Mouse (Mus musculus): ENCODE data around the gene Alox5. TPM values are rescaled to one million over a fixed set of nuclear protein-coding genes. Genes with fewer than 3 reads are reported as not detected.

Gene Alox5
- polyA plus RNA-seq, 1 experiment, result 2.8 TPM

DNA sequence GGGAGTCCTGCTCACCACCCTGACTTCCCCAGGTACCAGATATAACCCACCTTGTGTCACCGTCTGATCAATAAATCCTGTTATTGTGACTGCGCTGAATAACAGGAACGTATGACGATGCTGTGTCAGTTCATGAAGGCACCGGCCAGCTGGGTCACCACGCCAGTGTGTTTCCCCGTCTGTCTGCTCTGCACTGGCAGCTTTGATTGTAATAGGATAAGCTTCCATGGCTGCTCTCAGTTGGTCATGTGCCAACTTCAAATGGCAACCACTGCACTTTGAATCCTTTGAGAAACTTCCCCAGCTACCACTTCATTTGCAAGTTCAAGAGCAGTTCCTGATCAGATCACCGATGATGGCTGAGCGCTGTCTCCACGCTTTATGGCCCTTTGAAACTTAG lies 77.4 kb downstream of the Alox5 start:
- no peak overlapping the region for H3K4me3 ChIP-seq (ENCODE audit: insufficient read depth, low read depth, low read length)
- peaks cover 2% of the 10 kb centered on the region; the same call in 1 of the 2 replicates for H3K4me1 ChIP-seq (ENCODE audit: control insufficient read depth, insufficient read depth, insufficient read length, low read length)
- no peak overlapping the region for H3K27ac ChIP-seq (replicated peaks; ENCODE audit: low read depth, low read length)

DNA sequence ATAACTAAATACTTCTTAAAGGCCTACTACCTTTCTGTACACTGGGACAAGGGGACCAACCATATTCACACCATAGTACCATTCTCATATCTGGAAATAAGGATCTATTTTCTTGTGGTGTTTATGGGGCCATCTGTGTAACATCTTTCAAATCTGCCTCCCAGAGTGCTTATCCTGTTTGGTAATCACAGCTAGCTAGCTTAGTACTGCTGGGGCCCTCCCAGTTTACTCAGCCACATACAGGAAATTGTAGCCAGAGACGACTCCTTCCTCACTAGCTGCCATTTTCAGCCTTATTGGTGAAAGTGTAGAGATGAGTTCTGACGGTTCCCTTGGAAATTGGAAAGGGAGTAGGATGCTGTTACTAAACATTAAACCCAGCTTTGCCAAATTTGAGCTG lies 79.4 kb downstream of the Alox5 start:
- Histone ChIP-seq H3K4me1 (ENCODE audit: control insufficient read depth, insufficient read depth, insufficient read length, low read length) (peaks cover 2% of the 10 kb centered on the region; the same call in 1 of the 2 replicates), H3K27ac (replicated peaks; ENCODE audit: low read depth, low read length) (no peak overlapping the region), H3K4me3 (ENCODE audit: insufficient read depth, low read depth, low read length) (no peak overlapping the region)

DNA sequence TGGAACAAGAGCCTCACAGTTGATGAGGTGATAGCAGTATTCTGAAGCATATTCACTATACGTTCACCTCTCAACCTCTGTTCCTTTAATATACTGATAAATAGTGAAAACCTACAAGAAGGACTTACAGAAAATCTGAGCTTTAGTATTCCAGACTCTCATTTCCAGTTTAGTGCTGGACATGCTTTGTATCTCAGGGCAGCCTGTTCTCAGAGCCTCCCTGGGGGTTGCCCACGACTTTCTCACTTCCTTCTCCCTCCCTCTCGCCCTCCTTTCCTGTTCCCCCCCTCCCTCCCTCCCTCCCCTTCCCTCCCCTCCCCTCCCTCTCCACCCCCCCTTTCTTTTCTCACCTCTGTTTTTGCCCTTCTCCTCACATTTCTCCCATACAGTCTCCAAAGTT lies 80.8 kb downstream of the Alox5 start:
- no peak overlapping the region for H3K4me3 ChIP-seq (ENCODE audit: insufficient read depth, low read depth, low read length)
- H3K27ac ChIP-seq (replicated peaks; ENCODE audit: low read depth, low read length), result no peak overlapping the region
- H3K4me1 ChIP-seq (ENCODE audit: control insufficient read depth, insufficient read depth, insufficient read length, low read length), result peaks cover under 1% of the 10 kb centered on the region; the same call in 1 of the 2 replicates

DNA sequence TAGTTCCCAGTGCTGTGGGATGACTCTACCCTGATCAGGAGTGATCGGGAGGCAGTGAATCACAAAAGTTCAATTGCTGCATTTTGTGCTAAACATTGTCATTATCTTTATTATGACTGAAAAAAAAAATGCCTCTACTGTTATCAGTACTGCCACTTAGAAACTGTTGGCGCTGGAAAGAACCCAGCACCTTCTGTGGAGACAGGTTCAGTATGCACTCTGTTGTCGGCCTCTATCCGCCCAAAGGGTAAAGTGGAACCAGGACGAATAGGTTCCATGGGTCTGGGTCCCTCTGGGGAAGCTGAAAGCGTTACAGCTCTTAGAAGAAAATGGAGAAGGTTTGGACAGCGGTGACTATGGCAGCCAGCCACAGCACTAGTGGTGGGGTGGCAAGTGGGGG lies 82.1 kb downstream of the Alox5 start:
- Histone ChIP-seq H3K4me1 (ENCODE audit: control insufficient read depth, insufficient read depth, insufficient read length, low read length) (no peaks in the 10 kb centered on the region; the same call in 1 of the 2 replicates), H3K27ac (replicated peaks; ENCODE audit: low read depth, low read length) (no peak overlapping the region), H3K4me3 (ENCODE audit: insufficient read depth, low read depth, low read length) (no peak overlapping the region)

DNA sequence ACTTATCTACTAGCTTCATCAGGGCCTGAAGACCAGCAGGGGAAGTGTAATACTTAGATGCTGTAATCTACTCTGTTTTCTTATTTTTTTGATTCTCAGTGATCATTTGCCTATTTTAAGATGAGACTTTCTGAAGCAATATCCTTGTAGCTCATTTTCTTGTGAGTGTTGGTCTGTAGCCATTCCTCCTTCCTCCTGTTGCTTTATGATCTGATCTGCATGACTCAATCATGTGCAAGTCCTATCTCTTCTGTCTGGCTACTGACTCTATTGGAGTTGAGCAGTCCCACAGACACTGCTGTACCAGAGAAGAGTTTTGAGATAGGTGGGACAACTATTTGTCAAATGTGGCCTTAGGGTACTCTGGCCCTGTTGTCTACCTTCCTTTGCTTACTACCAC lies 86.4 kb downstream of the Alox5 start:
- H3K27ac ChIP-seq (replicated peaks; ENCODE audit: low read depth, low read length), result no peak overlapping the region

DNA sequence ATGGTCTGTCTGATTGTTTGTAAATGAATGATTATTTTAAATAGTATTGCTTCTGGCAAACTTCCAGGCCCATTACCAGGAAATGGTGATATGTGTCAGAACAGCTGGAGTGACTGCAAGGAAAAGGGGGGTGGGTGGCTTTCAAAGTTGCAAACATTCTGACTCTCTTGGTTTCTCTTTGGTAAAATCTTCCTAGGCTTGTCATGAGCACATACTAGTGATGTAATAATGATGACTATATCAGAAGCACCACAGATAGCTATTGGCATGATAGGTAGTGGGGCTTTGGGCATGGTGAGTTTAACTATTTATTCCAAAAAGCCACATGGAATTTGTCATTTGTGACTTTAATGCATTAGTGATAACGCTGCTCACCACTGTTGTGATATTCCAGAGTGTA lies 86.8 kb downstream of the Alox5 start:
- no peak overlapping the region for H3K4me3 ChIP-seq (ENCODE audit: insufficient read depth, low read depth, low read length)
- no peak overlapping the region for H3K27ac ChIP-seq (replicated peaks; ENCODE audit: low read depth, low read length)
- H3K4me1 ChIP-seq (ENCODE audit: control insufficient read depth, insufficient read depth, insufficient read length, low read length), result peaks cover 4% of the 10 kb centered on the region

More for the DNA sequence above, 86.4 kb downstream of the Alox5 start:
- no peak overlapping the region for H3K4me3 ChIP-seq (ENCODE audit: insufficient read depth, low read depth, low read length)
- H3K4me1 ChIP-seq (ENCODE audit: control insufficient read depth, insufficient read depth, insufficient read length, low read length), result peaks cover 4% of the 10 kb centered on the region

DNA sequence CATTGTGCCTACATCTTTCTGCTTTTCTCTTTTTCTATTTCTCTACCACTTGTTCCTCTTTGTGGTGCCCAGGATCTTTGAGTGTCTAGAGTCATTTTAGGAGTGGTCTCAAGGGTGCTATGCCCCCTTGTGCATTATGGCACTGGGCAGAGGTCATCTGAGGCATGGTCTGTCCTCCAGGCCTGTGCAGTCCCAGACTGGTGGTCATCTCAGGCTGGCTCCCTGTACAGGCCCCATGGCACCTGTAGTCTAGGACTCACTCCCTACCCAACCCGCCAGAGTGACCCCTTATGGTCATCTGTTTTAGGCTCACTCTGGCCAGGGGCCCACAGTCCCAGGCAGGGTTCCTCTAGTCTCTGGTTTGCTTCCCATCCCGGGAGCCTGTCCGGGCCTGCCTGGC lies 89.5 kb downstream of the Alox5 start:
- Histone ChIP-seq H3K27ac (replicated peaks; ENCODE audit: low read depth, low read length) (no peak overlapping the region), H3K4me1 (ENCODE audit: control insufficient read depth, insufficient read depth, insufficient read length, low read length) (peaks cover 4% of the 10 kb centered on the region), H3K4me3 (ENCODE audit: insufficient read depth, low read depth, low read length) (no peak overlapping the region)

DNA sequence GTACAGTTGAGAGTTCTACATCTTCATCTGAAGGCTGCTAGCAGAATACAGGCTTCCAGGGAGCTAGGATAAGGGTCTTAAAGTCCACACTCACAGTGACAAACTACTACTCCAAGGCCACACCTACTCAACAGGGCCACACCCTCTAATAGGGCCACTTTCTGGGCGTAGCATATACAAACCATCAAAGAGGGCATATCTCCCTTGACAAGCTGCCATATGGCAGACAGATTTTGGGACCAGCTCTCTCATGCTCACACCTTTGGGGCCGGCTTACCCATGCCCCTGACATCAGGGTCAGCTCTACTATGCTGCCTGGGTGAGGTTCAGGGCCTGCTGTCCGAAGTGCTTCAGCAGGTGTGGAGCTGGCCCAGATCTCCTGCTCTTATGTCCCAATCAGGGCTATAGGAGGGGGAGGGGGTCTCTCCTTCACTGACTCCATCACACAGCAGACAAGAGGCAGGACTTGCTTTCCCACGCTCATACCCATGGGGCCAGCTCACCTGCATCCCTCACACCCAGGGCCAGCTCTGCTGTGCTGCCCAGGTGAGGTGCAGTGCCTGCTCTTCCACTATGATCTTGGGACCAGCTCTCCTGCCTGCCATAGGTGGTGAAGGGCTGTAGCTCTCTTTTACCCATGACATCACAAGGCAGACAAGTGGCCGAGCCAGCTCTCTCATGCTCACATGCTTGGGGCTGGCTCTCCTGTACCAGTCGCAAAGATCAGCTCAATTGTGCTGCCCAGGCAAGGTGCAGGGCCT lies 90.6 kb downstream of the Alox5 start:
- H3K4me1 ChIP-seq (ENCODE audit: control insufficient read depth, insufficient read depth, insufficient read length, low read length), result peaks cover 4% of the 10 kb centered on the region
- no peak overlapping the region for H3K4me3 ChIP-seq (ENCODE audit: insufficient read depth, low read depth, low read length)
- no peak overlapping the region for H3K27ac ChIP-seq (replicated peaks; ENCODE audit: low read depth, low read length)

DNA sequence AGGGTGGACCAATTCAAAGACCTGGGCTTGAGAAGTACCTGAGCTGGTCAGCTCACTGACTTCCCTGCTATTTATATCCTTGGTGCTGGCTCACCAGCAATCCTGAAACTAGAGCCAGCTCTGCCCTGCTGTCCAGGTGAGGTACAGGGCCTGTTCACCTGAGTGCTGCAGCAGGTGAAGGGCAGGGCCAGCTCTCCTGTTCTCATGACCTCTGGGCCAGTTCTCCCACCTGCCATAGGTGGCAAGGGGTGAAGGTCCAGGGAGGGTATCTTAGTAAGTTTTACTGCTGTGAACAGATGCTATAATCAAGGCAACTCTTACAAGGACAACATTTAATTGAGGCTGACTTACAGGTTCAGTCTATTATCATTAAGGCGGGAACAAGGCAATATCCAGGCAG lies 91.2 kb downstream of the Alox5 start:
- H3K4me3 ChIP-seq (ENCODE audit: insufficient read depth, low read depth, low read length), result no peak overlapping the region
- no peak overlapping the region for H3K27ac ChIP-seq (replicated peaks; ENCODE audit: low read depth, low read length)
- peaks cover 4% of the 10 kb centered on the region for H3K4me1 ChIP-seq (ENCODE audit: control insufficient read depth, insufficient read depth, insufficient read length, low read length)

DNA sequence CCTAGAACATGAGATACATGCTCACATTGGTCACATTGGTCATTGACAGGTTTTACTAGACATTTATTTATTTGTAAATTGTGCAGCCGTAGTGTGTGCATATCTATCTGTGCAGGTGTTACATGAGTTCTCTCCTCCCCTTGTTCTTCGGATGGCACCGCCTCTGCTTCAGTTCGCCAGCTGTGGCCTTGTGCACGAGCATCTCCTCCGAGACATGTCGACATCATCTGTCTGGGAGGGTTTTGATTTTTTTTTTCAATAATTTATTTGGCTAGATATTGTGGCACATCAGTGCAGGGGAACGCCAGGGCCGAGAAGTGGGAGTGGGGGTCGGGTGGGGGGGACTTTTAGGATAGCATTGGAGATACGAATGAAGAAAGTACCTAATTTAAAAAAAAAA lies 93.0 kb downstream of the Alox5 start:
- Histone ChIP-seq H3K27ac (replicated peaks; ENCODE audit: low read depth, low read length) (no peak overlapping the region), H3K4me3 (ENCODE audit: insufficient read depth, low read depth, low read length) (no peak overlapping the region), H3K4me1 (ENCODE audit: control insufficient read depth, insufficient read depth, insufficient read length, low read length) (peaks cover 3% of the 10 kb centered on the region)

DNA sequence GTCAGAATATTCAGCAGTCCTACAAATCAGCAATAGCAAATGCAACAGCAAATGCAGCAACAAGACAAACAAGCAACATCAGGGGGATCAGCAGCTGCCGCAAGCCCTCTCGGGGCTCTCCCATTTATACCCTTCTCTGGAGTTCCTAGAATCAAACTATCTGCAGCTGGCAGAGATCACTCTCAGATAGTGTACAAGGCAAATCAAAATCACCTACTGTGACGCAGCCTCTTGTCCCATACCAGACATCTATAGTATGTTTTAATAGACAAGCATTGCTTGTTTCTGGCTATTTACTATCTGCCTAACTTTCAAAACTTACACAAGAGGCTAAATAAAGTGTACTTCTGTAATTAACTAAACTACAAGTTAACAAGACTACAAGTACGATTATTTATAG lies 99.0 kb downstream of the Alox5 start:
- Histone ChIP-seq H3K4me1 (ENCODE audit: control insufficient read depth, insufficient read depth, insufficient read length, low read length) (no peaks in the 10 kb centered on the region; the same call in 1 of the 2 replicates), H3K27ac (replicated peaks; ENCODE audit: low read depth, low read length) (no peak overlapping the region), H3K4me3 (ENCODE audit: insufficient read depth, low read depth, low read length) (no peak overlapping the region)

DNA sequence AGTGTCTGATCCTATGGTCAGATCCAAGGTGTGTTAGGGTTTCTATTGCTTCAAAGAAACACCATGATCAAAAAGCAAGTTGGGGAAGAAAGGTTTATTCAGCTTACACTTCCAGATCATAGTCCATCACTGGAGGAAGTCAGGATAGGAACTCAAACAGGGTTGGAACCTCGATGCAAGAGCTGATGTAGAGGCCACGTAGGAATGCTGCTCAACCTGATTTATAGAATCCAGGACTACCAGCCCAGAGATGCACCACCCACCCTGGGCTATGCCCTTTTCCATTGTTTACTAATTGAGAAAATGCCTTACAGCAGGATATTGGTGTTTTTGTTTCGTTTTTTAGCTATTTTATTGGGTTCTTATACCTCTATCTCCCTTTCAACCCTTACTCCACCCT lies 99.5 kb downstream of the Alox5 start:
- Histone ChIP-seq H3K4me3 (ENCODE audit: insufficient read depth, low read depth, low read length) (no peak overlapping the region), H3K27ac (replicated peaks; ENCODE audit: low read depth, low read length) (no peak overlapping the region), H3K4me1 (ENCODE audit: control insufficient read depth, insufficient read depth, insufficient read length, low read length) (no peaks in the 10 kb centered on the region; the same call in 1 of the 2 replicates)

Other genes with a start within 250 kb of the Alox5 start
- gene Zfand4, start 197.0 kb downstream of the Alox5 start, polyA plus RNA-seq (2012; ENCODE audit: insufficient read depth, insufficient read length, missing spikeins), result not detected in 2 replicates
- gene March8, start 123.2 kb downstream of the Alox5 start, polyA plus RNA-seq (2012; ENCODE audit: insufficient read depth, insufficient read length, missing spikeins), result 22.2 and 33.3 TPM in 2 replicates
- gene Olfr211, start 27.9 kb upstream of the Alox5 start, polyA plus RNA-seq (2012; ENCODE audit: insufficient read depth, insufficient read length, missing spikeins), result not detected in 2 replicates
- gene Olfr212, start 45.3 kb upstream of the Alox5 start, polyA plus RNA-seq (2012; ENCODE audit: insufficient read depth, insufficient read length, missing spikeins), result not detected in 2 replicates
- gene Olfr213, start 77.3 kb upstream of the Alox5 start, polyA plus RNA-seq (2012; ENCODE audit: insufficient read depth, insufficient read length, missing spikeins), result not detected in 2 replicates
- not detected in 2 replicates for gene Gm5580, start 90.0 kb upstream of the Alox5 start, polyA plus RNA-seq (2012; ENCODE audit: insufficient read depth, insufficient read length, missing spikeins)
- gene Olfr214, start 93.1 kb upstream of the Alox5 start, polyA plus RNA-seq (2012; ENCODE audit: insufficient read depth, insufficient read length, missing spikeins), result not detected in 2 replicates
- not detected in 2 replicates for gene Olfr215, start 123.0 kb upstream of the Alox5 start, polyA plus RNA-seq (2012; ENCODE audit: insufficient read depth, insufficient read length, missing spikeins)
- 10.3 and 10.9 TPM in 2 replicates for gene Zfp422, start 167.8 kb upstream of the Alox5 start, polyA plus RNA-seq (2012; ENCODE audit: insufficient read depth, insufficient read length, missing spikeins)
- 39.6 and 45.2 TPM in 2 replicates for gene Depp1, start 189.4 kb upstream of the Alox5 start, polyA plus RNA-seq (2012; ENCODE audit: insufficient read depth, insufficient read length, missing spikeins)
- 3.6 and 4.2 TPM in 2 replicates for gene Rassf4, start 212.8 kb upstream of the Alox5 start, polyA plus RNA-seq (2012; ENCODE audit: insufficient read depth, insufficient read length, missing spikeins)